Mouse (Mus musculus): Measurements from ENCODE around the gene Bricd5. TPM values are rescaled to one million over a fixed set of nuclear protein-coding genes. Genes with fewer than 3 reads are reported as not detected.
"Not testable (repeated sequence)": the region's sequence is repeated elsewhere in the genome, so short reads cannot be mapped to it uniquely, and the experiment has no call there.

The Bricd5 gene
- polyA plus RNA-seq, 1 experiment from 2014 or later = 1.2 TPM

GRCm38 (mm10) chr17:24443409-24443808 is 30.3 kb upstream of the Bricd5 start:
- Histone ChIP-seq H3K9ac (no peak overlapping the region), H3K36me3 (peaks cover 97% of the 10 kb centered on the region), H3K27ac (no peak overlapping the region), H3K4me2 (replicated peaks) (no peak overlapping the region), H3K4me1 (no peaks in the 10 kb centered on the region), H3K27me3 (no peaks in the 10 kb centered on the region), H3K4me3 (no peak overlapping the region), H3K9me3 (replicated peaks) (no peaks in the 10 kb centered on the region)
- ATAC-seq (ENCODE audit: low FRiP score) = no peak
- 95% methylated on average over 4 of the region's 4 CpGs for WGBS

- Histone ChIP-seq H3K4me3 (no peak overlapping the region), H3K36me3 (peaks cover 97% of the 10 kb centered on the region)
- no peak for ATAC-seq (ENCODE audit: low FRiP score)
Observed at GRCm38 (mm10) chr17:24446590-24446989, 27.1 kb upstream of the Bricd5 start.

GRCm38 (mm10) chr17:24449507-24449906 is 24.2 kb upstream of the Bricd5 start:
- Histone ChIP-seq H3K4me1 (peaks cover 14% of the 10 kb centered on the region), H3K4me2 (replicated peaks) (no peak overlapping the region), H3K27ac (no peak overlapping the region), H3K36me3 (peaks cover 73% of the 10 kb centered on the region), H3K4me3 (no peak overlapping the region), H3K9me3 (replicated peaks) (no peaks in the 10 kb centered on the region), H3K9ac (no peak overlapping the region), H3K27me3 (no peaks in the 10 kb centered on the region)
- no peak for ATAC-seq (ENCODE audit: low FRiP score)
- 92% methylated on average over 6 of the region's 6 CpGs for WGBS

More at GRCm38 (mm10) chr17:24446590-24446989, 27.1 kb upstream of the Bricd5 start:
- H3K27me3 ChIP-seq = no peaks in the 10 kb centered on the region
- H3K9me3 ChIP-seq (replicated peaks) = no peaks in the 10 kb centered on the region
- WGBS = 93% methylated on average over 8 of the region's 8 CpGs
- H3K4me2 ChIP-seq (replicated peaks) = no peak overlapping the region
- H3K4me1 ChIP-seq = no peaks in the 10 kb centered on the region
- H3K27ac ChIP-seq = no peak overlapping the region
- no peak overlapping the region for H3K9ac ChIP-seq

- Histone ChIP-seq H3K4me3 (no peak overlapping the region), H3K27me3 (no peaks in the 10 kb centered on the region), H3K9me3 (replicated peaks) (no peaks in the 10 kb centered on the region), H3K4me2 (replicated peaks) (no peak overlapping the region), H3K27ac (no peak overlapping the region), H3K4me1 (peaks cover 14% of the 10 kb centered on the region), H3K36me3 (peaks cover 56% of the 10 kb centered on the region), H3K9ac (no peak overlapping the region)
- no peak for ATAC-seq (ENCODE audit: low FRiP score)
- 97% methylated on average over 6 of the region's 6 CpGs for WGBS
Observed at GRCm38 (mm10) chr17:24451220-24451619, 22.5 kb upstream of the Bricd5 start.

- ATAC-seq (ENCODE audit: low FRiP score) = no peak
- Histone ChIP-seq H3K27ac (no peak overlapping the region), H3K36me3 (peaks cover 35% of the 10 kb centered on the region), H3K27me3 (no peaks in the 10 kb centered on the region), H3K4me3 (no peak overlapping the region), H3K4me2 (replicated peaks) (no peak overlapping the region), H3K4me1 (peaks cover 14% of the 10 kb centered on the region), H3K9me3 (replicated peaks) (no peaks in the 10 kb centered on the region), H3K9ac (no peak overlapping the region)
- WGBS = 98% methylated on average over 2 of the region's 2 CpGs
Observed at GRCm38 (mm10) chr17:24453372-24453771, 20.3 kb upstream of the Bricd5 start.

GRCm38 (mm10) chr17:24454218-24454755 is 19.4 kb upstream of the Bricd5 start:
- H3K4me3 ChIP-seq = peak overlapping the region; percentile 83
- H3K9ac ChIP-seq = peak overlapping the region; percentile 89
- peak overlapping the region; percentile 82 for H3K4me2 ChIP-seq (replicated peaks)
- H3K27ac ChIP-seq = peak overlapping the region; percentile 94
- no peak for ATAC-seq (ENCODE audit: low FRiP score)
- H3K27me3 ChIP-seq = no peaks in the 10 kb centered on the region
- peaks cover 14% of the 10 kb centered on the region for H3K4me1 ChIP-seq
- H3K36me3 ChIP-seq = peaks cover 26% of the 10 kb centered on the region
- WGBS = 11% methylated on average over 14 of the region's 14 CpGs
- H3K9me3 ChIP-seq (replicated peaks) = no peaks in the 10 kb centered on the region

GRCm38 (mm10) chr17:24454756-24455522 is 18.7 kb upstream of the Bricd5 start:
- H3K4me2 ChIP-seq (replicated peaks) = peak overlapping the region; percentile 82
- peak overlapping the region; percentile 83 for H3K4me3 ChIP-seq
- peaks cover 14% of the 10 kb centered on the region for H3K4me1 ChIP-seq
- no peaks in the 10 kb centered on the region for H3K27me3 ChIP-seq
- WGBS = under 1% methylated on average over 67 of the region's 67 CpGs
- H3K9me3 ChIP-seq (replicated peaks) = no peaks in the 10 kb centered on the region
- ATAC-seq (ENCODE audit: low FRiP score) = peak; percentile 93
- H3K27ac ChIP-seq = peak overlapping the region; percentile 94
- peaks cover 19% of the 10 kb centered on the region for H3K36me3 ChIP-seq
- peak overlapping the region; percentile 89 for H3K9ac ChIP-seq

GRCm38 (mm10) chr17:24455523-24456206 is 18.0 kb upstream of the Bricd5 start:
- WGBS = 54% methylated on average over 10 of the region's 10 CpGs
- H3K9ac ChIP-seq; H3K27me3 ChIP-seq; H3K9me3 ChIP-seq (replicated peaks): not testable (repeated sequence)
- ATAC-seq (ENCODE audit: low FRiP score) = peak; percentile 53; the same call in 1 of the 2 replicates
- Histone ChIP-seq H3K36me3 (peaks cover 12% of the 10 kb centered on the region), H3K4me1 (peaks cover 14% of the 10 kb centered on the region), H3K4me3 (peak overlapping the region; percentile 83), H3K4me2 (replicated peaks) (peak overlapping the region; percentile 82), H3K27ac (0 out of 2 replicates have a peak overlapping the region, but pooled peaks have one; percentile 23)

- no peak overlapping the region for H3K4me2 ChIP-seq (replicated peaks)
- H3K27ac ChIP-seq = no peak overlapping the region
- H3K9me3 ChIP-seq (replicated peaks) = no peaks in the 10 kb centered on the region
- 69% methylated on average over 2 of the region's 2 CpGs for WGBS
- no peaks in the 10 kb centered on the region for H3K4me1 ChIP-seq
- no peak for ATAC-seq (ENCODE audit: low FRiP score)
- no peaks in the 10 kb centered on the region for H3K27me3 ChIP-seq
- H3K9ac ChIP-seq = no peak overlapping the region
- H3K4me3 ChIP-seq = no peak overlapping the region
- H3K36me3 ChIP-seq = no peaks in the 10 kb centered on the region
Observed at GRCm38 (mm10) chr17:24461580-24461979, 12.1 kb upstream of the Bricd5 start.

- H3K4me3 ChIP-seq = no peak overlapping the region
- no peak overlapping the region for H3K9ac ChIP-seq
- no peaks in the 10 kb centered on the region for H3K9me3 ChIP-seq (replicated peaks)
- no peak overlapping the region for H3K4me2 ChIP-seq (replicated peaks)
- no peak overlapping the region for H3K27ac ChIP-seq
- no peaks in the 10 kb centered on the region for H3K4me1 ChIP-seq
- no peaks in the 10 kb centered on the region for H3K36me3 ChIP-seq
- ATAC-seq (ENCODE audit: low FRiP score) = no peak
- H3K27me3 ChIP-seq = no peaks in the 10 kb centered on the region
- 94% methylated on average over 1 of the region's 1 CpGs for WGBS
Observed at GRCm38 (mm10) chr17:24462932-24463331, 10.8 kb upstream of the Bricd5 start.

- Histone ChIP-seq H3K9ac (no peak overlapping the region), H3K27ac (no peak overlapping the region), H3K4me2 (replicated peaks) (no peak overlapping the region), H3K36me3 (no peaks in the 10 kb centered on the region), H3K9me3 (replicated peaks) (no peaks in the 10 kb centered on the region), H3K4me1 (no peaks in the 10 kb centered on the region), H3K27me3 (no peaks in the 10 kb centered on the region), H3K4me3 (no peak overlapping the region)
- ATAC-seq (ENCODE audit: low FRiP score) = no peak
- WGBS = 62% methylated on average over 6 of the region's 6 CpGs
Observed at GRCm38 (mm10) chr17:24463374-24464133, 10.1 kb upstream of the Bricd5 start.

Measured in hindbrain, embryonic 12.5 days (tissue).